Mouse (Mus musculus) stomach, embryonic 15.5 days (tissue): ENCODE results near the gene Ccdc142. TPM values are rescaled to one million over a fixed set of nuclear protein-coding genes. Genes with fewer than 3 reads are reported as not detected.

Experiments used
- ATAC-seq: fragments of 200-750 bp; cut with Nextera tagmentation; 2 replicates; pipeline ENCODE4 v1.8.0; 2017; ENCODE audit warnings: low read depth, moderate number of reproducible peaks, moderate TSS enrichment; ENCODE audit not compliant: insufficient read depth, low FRiP score
- H3K27ac ChIP-seq: fragments of 300-500 bp; sonication (generic); 2 replicates; pipeline ENCODE4 v1.5.1; 2015; ENCODE audit warnings: mild to moderate bottlenecking, inconsistent platforms
- H3K27me3 ChIP-seq: fragments of 300-500 bp; sonication (generic); replicated peaks from 2 replicates; pipeline ENCODE4 v1.6.1; 2015; ENCODE audit warnings: inconsistent platforms
- H3K36me3 ChIP-seq: fragments of 300-500 bp; sonication (generic); 2 replicates; pipeline ENCODE4 v1.6.1; 2015; ENCODE audit warnings: inconsistent platforms
- H3K4me1 ChIP-seq: fragments of 300-500 bp; sonication (generic); 2 replicates; pipeline ENCODE4 v1.6.1; 2015; ENCODE audit warnings: inconsistent platforms
- H3K4me2 ChIP-seq: fragments of 300-500 bp; sonication (generic); 2 replicates; pipeline ENCODE4 v1.6.1; 2015; ENCODE audit warnings: mild to moderate bottlenecking, inconsistent platforms
- H3K4me3 ChIP-seq: fragments of 300-500 bp; sonication (generic); replicated peaks from 2 replicates; pipeline ENCODE4 v1.5.1; 2015; ENCODE audit warnings: inconsistent platforms
- H3K9ac ChIP-seq: fragments of 300-500 bp; sonication (generic); 2 replicates; pipeline ENCODE4 v1.6.1; 2015; ENCODE audit warnings: inconsistent platforms
- H3K9me3 ChIP-seq: fragments of 300-500 bp; sonication (generic); 2 replicates; pipeline ENCODE4 v1.6.1; 2016; ENCODE audit warnings: inconsistent platforms
- WGBS: fragments of 180-500 bp; shearing (Covaris S2); methylation state at CpG from one replicate; pipeline ENCODE4 v1.1.7; 2015; 5-methylcytosine and 5-hydroxymethylcytosine counted together
- polyA plus RNA-seq: library from polyadenylated mRNA; unstranded; fragments of >200 nt; fragmentation: Nextera tagmentation; extraction: Ambion mirVana; gene quantifications from 2 replicates; pipeline ENCODE4 v1.2.1, GENCODE M21; 2015

The Ccdc142 gene
- polyA plus RNA-seq, 1 experiment from 2014 or later, result 3.6 TPM

GRCm38 (mm10) chr6:83087205-83087925 is 14.0 kb upstream of the Ccdc142 start:
- Histone ChIP-seq H3K27me3 (peaks cover 78% of the 10 kb centered on the region), H3K36me3 (no peaks in the 10 kb centered on the region), H3K27ac (no peak overlapping the region), H3K9ac (no peak overlapping the region), H3K4me3 (peak overlapping the region; percentile 25), H3K4me1 (peaks cover 14% of the 10 kb centered on the region), H3K4me2 (peak overlapping the region; percentile 48), H3K9me3 (no peaks in the 10 kb centered on the region)
- ATAC-seq, result no peak
- WGBS, result 2% methylated on average over 47 of the region's 47 CpGs

DNA sequence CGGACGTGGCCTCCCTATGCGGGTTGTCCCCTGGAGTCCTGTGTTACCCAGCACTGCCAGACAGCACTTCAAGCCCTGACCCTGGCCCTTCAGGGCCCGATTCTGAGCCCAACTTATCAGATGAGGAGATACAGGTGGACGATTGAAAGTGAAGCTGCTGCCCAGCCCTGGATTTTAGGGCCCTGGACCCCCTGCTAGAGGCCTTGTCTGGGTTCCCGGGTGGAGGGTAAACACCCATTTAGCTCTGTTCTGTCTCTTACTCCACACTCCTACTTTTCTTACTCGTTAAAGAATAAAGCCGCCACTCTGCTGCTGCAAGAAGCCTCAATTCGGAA is 13.5 kb upstream of the Ccdc142 start:
- Histone ChIP-seq H3K27ac (no peak overlapping the region), H3K4me2 (peak overlapping the region; percentile 48), H3K27me3 (peaks cover 73% of the 10 kb centered on the region), H3K36me3 (no peaks in the 10 kb centered on the region), H3K4me1 (peaks cover 14% of the 10 kb centered on the region), H3K9ac (no peak overlapping the region), H3K9me3 (no peaks in the 10 kb centered on the region), H3K4me3 (peak overlapping the region; percentile 25)
- 15% methylated on average over 9 of the region's 9 CpGs for WGBS
- ATAC-seq, result no peak

- WGBS, result 27% methylated on average over 6 of the region's 6 CpGs
- Histone ChIP-seq H3K4me1 (peaks cover 3% of the 10 kb centered on the region), H3K4me3 (no peak overlapping the region), H3K27me3 (peaks cover 39% of the 10 kb centered on the region), H3K9me3 (no peaks in the 10 kb centered on the region), H3K36me3 (no peaks in the 10 kb centered on the region), H3K9ac (no peak overlapping the region), H3K4me2 (no peak overlapping the region), H3K27ac (no peak overlapping the region)
- ATAC-seq, result no peak; the same call in 1 of the 2 replicates
Measured at GRCm38 (mm10) chr6:83092416-83093127, 8.8 kb upstream of the Ccdc142 start.

GRCm38 (mm10) chr6:83095968-83096367 is 5.4 kb upstream of the Ccdc142 start:
- no peaks in the 10 kb centered on the region for H3K36me3 ChIP-seq
- no peak for ATAC-seq
- H3K9me3 ChIP-seq, result no peaks in the 10 kb centered on the region
- H3K4me1 ChIP-seq, result peaks cover 2% of the 10 kb centered on the region; the same call in 1 of the 2 replicates
- no peak overlapping the region for H3K27ac ChIP-seq
- H3K27me3 ChIP-seq, result peaks cover 10% of the 10 kb centered on the region; the same call in 1 of the 2 replicates
- H3K9ac ChIP-seq, result no peak overlapping the region
- 42% methylated on average over 6 of the region's 6 CpGs for WGBS
- no peak overlapping the region for H3K4me2 ChIP-seq
- H3K4me3 ChIP-seq, result no peak overlapping the region

DNA sequence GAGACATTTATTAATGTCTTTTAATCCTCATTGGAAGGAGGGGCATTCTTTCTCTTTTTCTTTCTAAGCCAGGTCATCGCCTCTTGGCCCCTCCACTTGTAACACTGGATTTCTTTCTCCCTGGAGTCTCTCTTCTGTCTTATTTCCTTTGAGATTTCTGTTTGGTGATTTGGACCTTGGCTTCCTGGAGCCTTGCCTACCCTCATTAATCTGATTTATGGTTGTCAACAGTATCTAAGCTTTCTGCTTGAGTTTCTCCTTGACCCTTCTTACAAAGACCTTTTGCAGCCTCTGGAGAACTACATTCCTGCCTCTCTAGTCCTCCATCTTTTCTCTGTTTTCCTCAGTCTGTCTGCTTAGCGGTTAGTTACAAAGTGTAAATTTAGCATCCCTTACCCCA is 3.0 kb upstream of the Ccdc142 start:
- Histone ChIP-seq H3K4me2 (no peak overlapping the region), H3K9ac (no peak overlapping the region), H3K27me3 (0 out of 2 replicates have a peak, but pooled peaks cover 10% of the 10 kb centered on the region), H3K36me3 (no peaks in the 10 kb centered on the region), H3K4me1 (peaks cover 17% of the 10 kb centered on the region), H3K4me3 (no peak overlapping the region), H3K27ac (no peak overlapping the region), H3K9me3 (no peaks in the 10 kb centered on the region)
- ATAC-seq, result no peak
- WGBS, result 48% methylated on average over 2 of the region's 2 CpGs

- Histone ChIP-seq H3K9me3 (no peaks in the 10 kb centered on the region), H3K9ac (peak overlapping the region; percentile 70), H3K27ac (peak overlapping the region; percentile 85), H3K4me3 (peak overlapping the region; percentile 73), H3K4me2 (peak overlapping the region; percentile 99), H3K27me3 (no peaks in the 10 kb centered on the region), H3K36me3 (no peaks in the 10 kb centered on the region), H3K4me1 (peaks cover 19% of the 10 kb centered on the region)
- ATAC-seq, result peak; percentile 70; the same call in 1 of the 2 replicates
- WGBS, result under 1% methylated on average over 74 of the region's 74 CpGs
Measured at GRCm38 (mm10) chr6:83101688-83102556, 521 bp downstream of the Ccdc142 start.

DNA sequence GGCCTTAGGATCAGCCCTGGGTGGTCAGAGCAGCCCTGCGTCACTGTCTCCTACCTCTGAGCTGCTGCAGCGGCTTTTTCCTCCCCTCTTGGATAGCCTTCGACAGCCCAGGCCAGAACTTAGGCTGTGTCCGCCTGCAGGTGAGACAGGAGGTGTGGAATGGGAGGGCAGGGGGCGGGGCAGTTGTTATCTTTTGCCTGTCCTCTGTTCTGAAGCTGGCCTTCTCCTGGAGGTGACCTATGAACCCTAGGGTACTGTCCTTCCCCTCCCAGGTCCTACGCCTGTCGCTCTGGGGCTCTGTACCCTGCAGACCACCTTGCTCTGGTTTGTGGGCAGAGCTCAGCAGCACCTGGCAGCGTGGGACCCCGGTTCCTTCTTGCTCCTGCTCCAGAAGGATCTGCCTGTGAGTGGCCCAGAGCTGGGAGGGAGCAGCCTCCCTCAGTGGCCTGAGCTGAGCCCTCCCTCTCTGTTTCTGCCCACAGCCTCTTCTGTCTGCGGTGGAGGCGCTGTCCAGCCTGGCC is 1.8 kb downstream of the Ccdc142 start:
- WGBS, result 49% methylated on average over 11 of the region's 11 CpGs
- no peaks in the 10 kb centered on the region for H3K27me3 ChIP-seq
- H3K4me3 ChIP-seq, result peak overlapping the region; percentile 73; the same call in 1 of the 2 replicates
- H3K36me3 ChIP-seq, result no peaks in the 10 kb centered on the region
- ATAC-seq, result no peak
- H3K27ac ChIP-seq, result no peak overlapping the region
- no peaks in the 10 kb centered on the region for H3K9me3 ChIP-seq
- H3K4me1 ChIP-seq, result peaks cover 27% of the 10 kb centered on the region
- H3K4me2 ChIP-seq, result peak overlapping the region; percentile 99
- no peak overlapping the region for H3K9ac ChIP-seq

- no peak overlapping the region for H3K4me2 ChIP-seq
- ATAC-seq, result no peak
- H3K9ac ChIP-seq, result no peak overlapping the region
- H3K27ac ChIP-seq, result no peak overlapping the region
- no peak overlapping the region for H3K4me3 ChIP-seq
- no peaks in the 10 kb centered on the region for H3K36me3 ChIP-seq
- H3K4me1 ChIP-seq, result peaks cover 31% of the 10 kb centered on the region
- H3K9me3 ChIP-seq, result no peaks in the 10 kb centered on the region
- WGBS, result 84% methylated on average over 4 of the region's 4 CpGs
- no peaks in the 10 kb centered on the region for H3K27me3 ChIP-seq
Measured at GRCm38 (mm10) chr6:83104158-83104557, 2.8 kb downstream of the Ccdc142 start.

DNA sequence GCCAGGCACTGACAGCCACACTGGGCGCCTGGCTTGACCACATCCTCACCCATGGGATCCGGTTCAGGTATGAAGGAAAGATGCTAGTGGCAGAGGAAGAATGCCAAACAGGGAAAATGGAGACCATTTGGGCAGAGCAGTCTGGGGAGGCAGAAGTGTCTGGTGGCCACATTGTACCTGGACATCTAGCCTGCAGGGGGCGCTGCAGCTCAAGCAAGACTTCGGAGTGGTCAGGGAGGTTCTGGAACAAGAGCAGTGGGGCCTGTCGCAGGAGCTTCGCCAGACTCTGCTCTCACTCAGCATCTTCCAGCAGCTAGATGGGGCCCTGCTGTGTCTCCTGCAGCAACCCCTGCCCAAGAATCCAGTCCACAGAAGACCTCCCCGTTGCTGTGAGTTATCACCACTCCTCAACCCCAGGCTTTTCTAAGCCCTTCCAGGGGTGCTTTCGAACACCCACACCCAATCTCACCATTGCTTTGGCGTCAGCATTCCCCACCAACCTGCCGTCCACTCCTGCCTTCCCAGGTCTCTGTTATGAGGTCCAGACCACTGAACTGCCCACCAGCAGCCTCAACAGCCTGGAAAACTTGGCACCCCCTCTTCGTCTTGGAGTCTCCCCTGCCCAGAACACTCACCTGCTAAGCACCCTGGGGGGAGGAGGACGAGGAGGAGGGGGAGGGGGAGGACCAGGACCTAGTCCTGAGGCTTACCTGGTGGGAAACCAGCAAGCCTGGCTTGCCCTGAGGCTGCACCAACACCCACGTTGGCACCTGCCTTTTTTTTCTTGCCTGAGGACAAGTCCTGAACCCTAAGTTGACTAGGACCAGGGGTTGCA is 6.4 kb downstream of the Ccdc142 start:
- Histone ChIP-seq H3K9me3 (no peaks in the 10 kb centered on the region), H3K4me2 (peak overlapping the region; percentile 91), H3K27ac (peak overlapping the region; percentile 85; the same call in 1 of the 2 replicates), H3K4me3 (peak overlapping the region; percentile 88), H3K4me1 (peaks cover 25% of the 10 kb centered on the region), H3K9ac (peak overlapping the region; percentile 94; the same call in 1 of the 2 replicates), H3K36me3 (no peaks in the 10 kb centered on the region), H3K27me3 (no peaks in the 10 kb centered on the region)
- no peak for ATAC-seq
- WGBS, result 36% methylated on average over 13 of the region's 13 CpGs

- no peaks in the 10 kb centered on the region for H3K36me3 ChIP-seq
- under 1% methylated on average over 76 of the region's 76 CpGs for WGBS
- H3K9me3 ChIP-seq, result no peaks in the 10 kb centered on the region
- H3K4me1 ChIP-seq, result peaks cover 18% of the 10 kb centered on the region
- peak; percentile 88 for ATAC-seq
- peak within 1 kb of the TSS; percentile 91 for H3K4me2 ChIP-seq
- H3K27me3 ChIP-seq, result no peaks in the 10 kb centered on the region
- peak within 1 kb of the TSS; percentile 85 for H3K27ac ChIP-seq
- peak within 1 kb of the TSS; percentile 94 for H3K9ac ChIP-seq
- peak within 1 kb of the TSS; percentile 88 for H3K4me3 ChIP-seq
Measured at GRCm38 (mm10) chr6:83108762-83109668, 7.6 kb downstream of the Ccdc142 start, which contains the start of gene Mrpl53. Gene Mrpl53, plus strand, starts transcription at chr6:83109040.
